Mouse (Mus musculus) left cerebral cortex, adult 6 months (tissue): ENCODE measurements around the gene Olfr921. TPM values are rescaled to one million over a fixed set of nuclear protein-coding genes. Genes with fewer than 3 reads are reported as not detected.

Experiments used
- long read RNA-seq, 2 experiments: library from polyadenylated mRNA; unstranded; transcript quantifications; one replicate each; pipeline ENCODE4 v2.0.0; 2019 to 2020
- polyA plus RNA-seq: library from polyadenylated mRNA; unstranded; fragments of <200 nt; fragmentation: Nextera tagmentation; gene quantifications from 2 replicates; pipeline ENCODE4 v1.2.3, GENCODE M21; 2021

Olfr921 gene
- polyA plus RNA-seq = not detected in 2 replicates
- long read RNA-seq, experiment 1 = 0 reads
- long read RNA-seq, experiment 2 = 0 reads

DNA sequence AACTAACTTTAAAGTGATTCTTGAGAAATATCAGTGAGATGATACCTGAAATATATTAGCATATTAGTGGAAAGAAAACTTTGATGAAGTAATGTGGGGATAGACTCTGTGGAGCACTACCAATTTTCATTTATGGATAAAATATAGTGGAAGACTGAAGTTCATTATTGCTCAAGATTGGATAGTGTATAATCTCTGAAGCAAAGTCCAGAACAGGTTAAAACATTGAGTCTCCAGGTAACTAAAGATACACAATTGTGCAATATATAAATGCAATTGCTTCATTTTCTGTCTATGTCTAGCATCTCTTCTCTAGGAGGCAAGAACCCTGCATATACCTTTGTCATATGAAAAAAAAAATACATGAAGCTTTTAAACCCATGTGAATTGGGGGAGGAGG lies at the start of gene Olfr921:
Olfr921 (plus strand) TSS at position 301 of the 400 bp plus-strand sequence.

DNA sequence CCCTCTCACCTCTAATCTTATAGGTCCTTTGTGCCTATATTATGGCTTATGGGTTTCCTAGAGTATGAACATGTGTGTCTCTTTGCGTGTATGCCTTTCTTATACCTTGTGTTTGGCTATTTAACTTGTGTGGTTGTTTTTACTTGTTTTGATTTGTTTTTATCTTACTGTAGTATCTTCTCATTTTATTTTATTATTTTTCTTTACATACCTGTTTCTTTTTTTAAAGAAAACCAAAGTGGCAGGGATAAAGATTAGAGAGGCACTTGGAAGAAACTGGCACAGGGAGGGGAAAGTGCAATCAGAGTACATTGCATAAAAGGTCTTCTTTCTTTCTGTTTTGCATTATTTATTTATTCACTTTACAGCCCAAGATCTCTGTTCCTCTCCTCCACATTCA lies 20.9 kb upstream of the Olfr921 start, which contains the start of gene Olfr920:
Olfr920 (plus strand) TSS at position 301 of the 400 bp plus-strand sequence.

DNA sequence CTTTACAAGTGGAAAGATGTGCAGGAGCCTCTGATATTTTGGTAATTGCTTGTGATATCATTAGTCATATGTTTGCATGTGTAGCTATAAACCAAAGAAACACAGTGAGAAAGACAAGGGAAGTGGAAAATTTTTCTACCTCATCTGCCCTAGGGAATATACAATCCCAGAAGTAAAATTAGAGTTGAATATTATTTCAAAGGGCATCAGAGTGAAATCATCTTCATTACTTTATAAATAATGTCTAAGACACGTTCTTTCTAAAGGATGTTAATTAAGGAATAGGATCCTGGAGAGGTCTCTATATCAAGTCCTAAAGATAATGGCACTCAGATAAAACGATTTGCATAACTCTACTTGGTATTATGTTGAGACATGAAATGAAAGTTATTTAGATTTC lies 41.4 kb downstream of the Olfr921 start, which contains the start of gene Olfr922:
Olfr922 (plus strand) TSS at position 301 of the 400 bp plus-strand sequence.

DNA sequence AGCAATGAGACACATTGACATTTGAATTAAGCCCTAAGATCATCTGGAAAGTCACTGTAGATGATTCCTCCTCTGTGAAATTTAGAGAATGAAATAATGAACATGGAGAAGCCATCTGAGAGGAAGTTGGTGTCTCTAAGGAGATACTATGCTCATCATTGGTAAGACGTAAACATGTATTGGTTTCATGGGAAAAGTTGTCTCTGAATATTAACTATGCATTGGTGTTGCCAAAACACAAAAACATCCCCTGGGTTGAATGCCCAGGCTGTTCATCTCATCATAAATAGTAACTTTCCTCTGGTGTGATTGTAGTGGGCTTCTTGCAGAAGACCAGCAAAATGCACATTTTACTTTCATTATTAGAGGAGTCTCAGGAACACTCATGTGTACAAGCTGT lies 53.4 kb downstream of the Olfr921 start, which contains the start of gene Olfr923:
Olfr923 (plus strand) TSS at position 301 of the 400 bp plus-strand sequence.

Other genes starting within 250 kb of the Olfr921 start
- not detected in 2 replicates for gene Olfr910, start 235.2 kb upstream of the Olfr921 start, polyA plus RNA-seq
- not detected in 2 replicates for gene Olfr912, start 192.9 kb upstream of the Olfr921 start, polyA plus RNA-seq
- not detected in 2 replicates for gene Olfr913, start 180.3 kb upstream of the Olfr921 start, polyA plus RNA-seq
- not detected in 2 replicates for gene Olfr914, start 168.0 kb upstream of the Olfr921 start, polyA plus RNA-seq
- gene Olfr916, start 113.2 kb upstream of the Olfr921 start, polyA plus RNA-seq = not detected in 2 replicates
- gene Olfr917, start 107.2 kb upstream of the Olfr921 start, polyA plus RNA-seq = not detected in 2 replicates
- not detected in 2 replicates for gene Olfr918, start 98.5 kb upstream of the Olfr921 start, polyA plus RNA-seq
- gene Olfr919, start 69.4 kb upstream of the Olfr921 start, polyA plus RNA-seq = not detected in 2 replicates
- 4.6 and 5.1 TPM in 2 replicates for gene Vwa5a, start 54.8 kb upstream of the Olfr921 start, polyA plus RNA-seq
- gene Olfr920, start 20.8 kb upstream of the Olfr921 start, polyA plus RNA-seq = not detected in 2 replicates
- gene Olfr922, start 41.5 kb downstream of the Olfr921 start, polyA plus RNA-seq = not detected in 2 replicates
- gene Olfr923, start 53.5 kb downstream of the Olfr921 start, polyA plus RNA-seq = not detected in 2 replicates
- gene Olfr924, start 71.4 kb downstream of the Olfr921 start, polyA plus RNA-seq = not detected in 2 replicates
- not detected in 2 replicates for gene Olfr26, start 82.0 kb downstream of the Olfr921 start, polyA plus RNA-seq
- not detected in 2 replicates for gene Olfr926, start 104.1 kb downstream of the Olfr921 start, polyA plus RNA-seq
- not detected in 2 replicates for gene Olfr930, start 156.7 kb downstream of the Olfr921 start, polyA plus RNA-seq
- gene Olfr933, start 199.2 kb downstream of the Olfr921 start, polyA plus RNA-seq = not detected in 2 replicates
- not detected in 2 replicates for gene Olfr934, start 215.2 kb downstream of the Olfr921 start, polyA plus RNA-seq
- gene Olfr935, start 226.6 kb downstream of the Olfr921 start, polyA plus RNA-seq = not detected in 2 replicates